Mouse (Mus musculus) hindbrain, embryonic 15.5 days (tissue): Measurements from ENCODE around the gene Slirp. TPM values are rescaled to one million over a fixed set of nuclear protein-coding genes. Genes with fewer than 3 reads are reported as not detected.
A peak's percentile ranks its signal among the peaks of the same experiment; 100 is the strongest.
"Not testable (repeated sequence)": the region's sequence is repeated elsewhere in the genome, so short reads cannot be mapped to it uniquely, and the experiment has no call there.

Source experiments
- ATAC-seq: fragments of 200-750 bp; cut with Nextera tagmentation; 2 replicates; pipeline ENCODE4 v1.8.0; 2017; ENCODE audit warnings: low read depth, moderate number of reproducible peaks, moderate TSS enrichment; ENCODE audit not compliant: low FRiP score
- H3K27ac ChIP-seq: fragments of 300-500 bp; sonication (generic); replicated peaks from 2 replicates; pipeline ENCODE4 v1.5.1; 2015; ENCODE audit warnings: mild to moderate bottlenecking, inconsistent platforms
- H3K27me3 ChIP-seq: fragments of 300-500 bp; sonication (generic); 2 replicates; pipeline ENCODE4 v1.6.1; 2015; ENCODE audit warnings: control low read depth, inconsistent platforms
- H3K36me3 ChIP-seq: fragments of 300-500 bp; sonication (generic); 2 replicates; pipeline ENCODE4 v1.6.1; 2015; ENCODE audit warnings: control low read depth, inconsistent platforms
- H3K4me1 ChIP-seq: fragments of 300-500 bp; sonication (generic); replicated peaks from 2 replicates; pipeline ENCODE4 v1.6.1; 2015; ENCODE audit warnings: control low read depth, inconsistent platforms
- H3K4me2 ChIP-seq: fragments of 300-500 bp; sonication (generic); 2 replicates; pipeline ENCODE4 v1.6.1; 2015; ENCODE audit warnings: moderate library complexity, mild to moderate bottlenecking, inconsistent platforms
- H3K4me3 ChIP-seq: fragments of 300-500 bp; sonication (generic); 2 replicates; pipeline ENCODE4 v1.5.1; 2015; ENCODE audit warnings: mild to moderate bottlenecking, inconsistent platforms
- H3K9ac ChIP-seq: fragments of 300-500 bp; sonication (generic); 2 replicates; pipeline ENCODE4 v1.6.1; 2015; ENCODE audit warnings: inconsistent platforms
- H3K9me3 ChIP-seq: fragments of 300-500 bp; sonication (generic); 2 replicates; pipeline ENCODE4 v1.6.1; 2016; ENCODE audit warnings: control low read depth, inconsistent platforms
- WGBS: fragments of 180-500 bp; shearing (Covaris S2); methylation state at CpG from one replicate; pipeline ENCODE4 v1.1.7; 2015; 5-methylcytosine and 5-hydroxymethylcytosine counted together
- microRNA-seq: library from miRNA; unstranded; fragments of <30 nt; microRNA quantifications from one replicate; pipeline ENCODE4, GENCODE M21; 2016
- polyA plus RNA-seq: library from polyadenylated mRNA; unstranded; fragments of >200 nt; fragmentation: Nextera tagmentation; extraction: Ambion mirVana; gene quantifications from 2 replicates; pipeline ENCODE4 v1.2.1, GENCODE M21; 2015

Gene Slirp
- polyA plus RNA-seq, 1 experiment from 2014 or later, result 242 TPM

DNA sequence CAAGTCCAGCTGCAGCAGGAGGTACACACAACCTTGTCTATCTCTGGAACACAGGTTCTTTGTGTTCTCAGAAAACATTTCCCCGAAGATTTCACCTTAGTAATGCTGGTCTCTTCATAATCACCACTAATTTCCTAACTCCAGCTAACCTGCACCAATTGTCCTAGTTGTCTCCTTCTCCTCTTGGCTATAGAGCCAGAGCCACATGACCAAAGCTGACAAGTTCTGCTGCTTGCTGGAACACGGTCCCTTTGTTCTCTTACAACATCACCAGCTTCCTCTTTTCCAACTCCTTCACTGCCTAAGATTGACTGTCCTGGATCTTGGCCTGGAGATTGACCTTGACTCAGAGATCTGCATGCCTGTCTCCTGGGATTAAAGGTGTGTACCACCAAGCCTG is 45.0 kb downstream of the Slirp start:
- H3K27ac ChIP-seq, H3K4me2 ChIP-seq, H3K27me3 ChIP-seq, H3K9me3 ChIP-seq, H3K36me3 ChIP-seq, H3K4me1 ChIP-seq, H3K4me3 ChIP-seq, ATAC-seq, H3K9ac ChIP-seq: not testable (repeated sequence)
- WGBS, result 68% methylated on average over 2 of the region's 2 CpGs

- H3K4me3 ChIP-seq, H3K4me1 ChIP-seq, H3K9me3 ChIP-seq, H3K4me2 ChIP-seq, H3K27ac ChIP-seq, H3K27me3 ChIP-seq, ATAC-seq, H3K9ac ChIP-seq, H3K36me3 ChIP-seq: not testable (repeated sequence)
- WGBS, result 86% methylated on average over 3 of the region's 3 CpGs
Observed at GRCm38 (mm10) chr12:87494421-87494820, 50.7 kb downstream of the Slirp start, which contains the start of gene Gm5788. Gene Gm5788, plus strand, starts transcription at chr12:87494721.

Small RNA genes lying within 50 kb of the gene (microRNA-seq; reads per million reads assigned to microRNA genes)
- gene Mir3068, result 34.4 reads per million, percentile 39 among the genes with 10 or more reads in this experiment

Other genes starting within 250 kb of the Slirp start
- 2.0 and 2.4 TPM in 2 replicates for gene Samd15, start 244.2 kb upstream of the Slirp start, polyA plus RNA-seq
- 5.2 and 5.7 TPM in 2 replicates for gene Tmed8, start 243.4 kb upstream of the Slirp start, polyA plus RNA-seq
- gene Noxred1, start 205.2 kb upstream of the Slirp start, polyA plus RNA-seq, result 1.1 and 1.2 TPM in 2 replicates
- gene Vipas39, start 177.6 kb upstream of the Slirp start, polyA plus RNA-seq, result 52.2 and 55.2 TPM in 2 replicates
- gene Ahsa1, start 177.4 kb upstream of the Slirp start, polyA plus RNA-seq, result 208 and 221 TPM in 2 replicates
- 1.7 and 1.9 TPM in 2 replicates for gene Ism2, start 144.2 kb upstream of the Slirp start, polyA plus RNA-seq
- gene Sptlc2, start 55.5 kb upstream of the Slirp start, polyA plus RNA-seq, result 57.6 and 63.6 TPM in 2 replicates
- 36.6 and 37.5 TPM in 2 replicates for gene Alkbh1, start 121 bp downstream of the Slirp start, polyA plus RNA-seq
- 93.4 and 103 TPM in 2 replicates for gene Snw1, start 28.4 kb downstream of the Slirp start, polyA plus RNA-seq
- gene Gm5788, start 50.8 kb downstream of the Slirp start, polyA plus RNA-seq, result not detected in 2 replicates
- not detected in 2 replicates for gene Gm8300, start 70.4 kb downstream of the Slirp start, polyA plus RNA-seq
- not detected in 2 replicates for gene Oog1, start 158.8 kb downstream of the Slirp start, polyA plus RNA-seq
- gene Gm4027, start 175.0 kb downstream of the Slirp start, polyA plus RNA-seq, result not detected in 2 replicates
- not detected in 2 replicates for gene Gm16381, start 200.7 kb downstream of the Slirp start, polyA plus RNA-seq